Mouse (Mus musculus): ENCODE measurements at regions not wholly inside any gene's neighbourhood (a gene's known extent, or its start where the extent isn't known, plus 50 kb on each side); places are given as distances from the start of the nearest gene placed in this dataset.

GRCm38 (mm10) chr17:45848605-45849004, 115.0 kb upstream of the 1600014C23Rik start:
- no peak for TF ChIP-seq POLR2A (IDR thresholded peaks at IDR 0.05; ENCODE audit: control insufficient read depth, extremely low read depth, insufficient read depth, low read length, poor library complexity)
- TF ChIP-seq CTCF (IDR thresholded peaks at IDR 0.05; ENCODE audit: borderline replicate concordance, control insufficient read depth, extremely low read depth, insufficient read depth, low read length, poor library complexity): no peak
